Mouse (Mus musculus): Measurements from ENCODE around the gene Kif3b. TPM values are rescaled to one million over a fixed set of nuclear protein-coding genes. Genes with fewer than 3 reads are reported as not detected.

Gene Kif3b
- polyA plus RNA-seq, 1 experiment from 2014 or later, result 1.9 TPM

GRCm38 (mm10) chr2:153309106-153309505 is 17.9 kb downstream of the Kif3b start:
- WGBS (ENCODE audit: insufficient replicate concordance), result 62% methylated on average over 8 of the region's 8 CpGs
- H3K9ac ChIP-seq (ENCODE audit: low read depth, low read length), result no peak overlapping the region
- no peaks in the 10 kb centered on the region; the same call in 1 of the 2 replicates for H3K4me1 ChIP-seq (ENCODE audit: control insufficient read depth, low read depth, low read length)
- H3K27me3 ChIP-seq (ENCODE audit: control insufficient read depth, insufficient read depth, low read depth, low read length), result no peaks in the 10 kb centered on the region
- no peaks in the 10 kb centered on the region for H3K36me3 ChIP-seq (ENCODE audit: control insufficient read depth, insufficient read depth)
- H3K9me3 ChIP-seq (replicated peaks; ENCODE audit: control insufficient read depth, low read length), result no peaks in the 10 kb centered on the region
- H3K27ac ChIP-seq (ENCODE audit: low read length), result no peak overlapping the region
- no peak overlapping the region for H3K4me2 ChIP-seq (ENCODE audit: low read depth, low read length)
- H3K4me3 ChIP-seq (ENCODE audit: low read depth, low read length), result no peak overlapping the region
- no peak for ATAC-seq (ENCODE audit: low read depth)

- no peak overlapping the region for H3K4me2 ChIP-seq (ENCODE audit: low read depth, low read length)
- WGBS (ENCODE audit: insufficient replicate concordance), result 68% methylated on average over 6 of the region's 6 CpGs
- no peaks in the 10 kb centered on the region for H3K36me3 ChIP-seq (ENCODE audit: control insufficient read depth, insufficient read depth)
- no peaks in the 10 kb centered on the region; the same call in 1 of the 2 replicates for H3K4me1 ChIP-seq (ENCODE audit: control insufficient read depth, low read depth, low read length)
- H3K4me3 ChIP-seq (ENCODE audit: low read depth, low read length), result no peak overlapping the region
- no peaks in the 10 kb centered on the region for H3K27me3 ChIP-seq (ENCODE audit: control insufficient read depth, insufficient read depth, low read depth, low read length)
- H3K9me3 ChIP-seq (replicated peaks; ENCODE audit: control insufficient read depth, low read length), result no peaks in the 10 kb centered on the region
- no peak overlapping the region for H3K9ac ChIP-seq (ENCODE audit: low read depth, low read length)
- no peak overlapping the region for H3K27ac ChIP-seq (ENCODE audit: low read length)
- no peak for ATAC-seq (ENCODE audit: low read depth)
Observed at GRCm38 (mm10) chr2:153310228-153310627, 19.0 kb downstream of the Kif3b start.

GRCm38 (mm10) chr2:153312884-153313283 is 21.7 kb downstream of the Kif3b start:
- 74% methylated on average over 9 of the region's 9 CpGs for WGBS (ENCODE audit: insufficient replicate concordance)
- ATAC-seq (ENCODE audit: low read depth), result no peak
- H3K27ac ChIP-seq (ENCODE audit: low read length), result no peak overlapping the region
- no peak overlapping the region for H3K9ac ChIP-seq (ENCODE audit: low read depth, low read length)
- no peaks in the 10 kb centered on the region for H3K36me3 ChIP-seq (ENCODE audit: control insufficient read depth, insufficient read depth)
- no peak overlapping the region; the same call in 1 of the 2 replicates for H3K4me2 ChIP-seq (ENCODE audit: low read depth, low read length)
- no peak overlapping the region for H3K4me3 ChIP-seq (ENCODE audit: low read depth, low read length)
- no peaks in the 10 kb centered on the region for H3K27me3 ChIP-seq (ENCODE audit: control insufficient read depth, insufficient read depth, low read depth, low read length)
- H3K4me1 ChIP-seq (ENCODE audit: control insufficient read depth, low read depth, low read length), result no peaks in the 10 kb centered on the region; the same call in 1 of the 2 replicates
- H3K9me3 ChIP-seq (replicated peaks; ENCODE audit: control insufficient read depth, low read length), result no peaks in the 10 kb centered on the region

GRCm38 (mm10) chr2:153318408-153318807 is 27.2 kb downstream of the Kif3b start:
- Histone ChIP-seq H3K4me3 (ENCODE audit: low read depth, low read length) (no peak overlapping the region), H3K36me3 (ENCODE audit: control insufficient read depth, insufficient read depth) (no peaks in the 10 kb centered on the region), H3K9ac (ENCODE audit: low read depth, low read length) (no peak overlapping the region), H3K27me3 (ENCODE audit: control insufficient read depth, insufficient read depth, low read depth, low read length) (no peaks in the 10 kb centered on the region), H3K9me3 (replicated peaks; ENCODE audit: control insufficient read depth, low read length) (no peaks in the 10 kb centered on the region), H3K4me1 (ENCODE audit: control insufficient read depth, low read depth, low read length) (no peaks in the 10 kb centered on the region), H3K27ac (ENCODE audit: low read length) (no peak overlapping the region), H3K4me2 (ENCODE audit: low read depth, low read length) (no peak overlapping the region)
- ATAC-seq (ENCODE audit: low read depth), result no peak
- 80% methylated on average over 4 of the region's 4 CpGs for WGBS (ENCODE audit: insufficient replicate concordance)

- Histone ChIP-seq H3K27me3 (ENCODE audit: control insufficient read depth, insufficient read depth, low read depth, low read length) (no peaks in the 10 kb centered on the region), H3K9ac (ENCODE audit: low read depth, low read length) (no peak overlapping the region), H3K4me1 (ENCODE audit: control insufficient read depth, low read depth, low read length) (no peaks in the 10 kb centered on the region), H3K9me3 (replicated peaks; ENCODE audit: control insufficient read depth, low read length) (no peaks in the 10 kb centered on the region), H3K36me3 (ENCODE audit: control insufficient read depth, insufficient read depth) (no peaks in the 10 kb centered on the region), H3K4me2 (ENCODE audit: low read depth, low read length) (peak overlapping the region; percentile 18; the same call in 1 of the 2 replicates), H3K27ac (ENCODE audit: low read length) (peak overlapping the region; percentile 76), H3K4me3 (ENCODE audit: low read depth, low read length) (no peak overlapping the region)
- 52% methylated on average over 8 of the region's 8 CpGs for WGBS (ENCODE audit: insufficient replicate concordance)
- ATAC-seq (ENCODE audit: low read depth), result 0 out of 2 replicates have a peak, but pooled peaks have one; percentile 9
Observed at GRCm38 (mm10) chr2:153319036-153319643, 27.9 kb downstream of the Kif3b start.

- no peaks in the 10 kb centered on the region for H3K9me3 ChIP-seq (replicated peaks; ENCODE audit: control insufficient read depth, low read length)
- WGBS (ENCODE audit: insufficient replicate concordance), result 72% methylated on average over 9 of the region's 9 CpGs
- H3K4me1 ChIP-seq (ENCODE audit: control insufficient read depth, low read depth, low read length), result no peaks in the 10 kb centered on the region
- no peak overlapping the region for H3K4me2 ChIP-seq (ENCODE audit: low read depth, low read length)
- H3K27ac ChIP-seq (ENCODE audit: low read length), result no peak overlapping the region
- H3K36me3 ChIP-seq (ENCODE audit: control insufficient read depth, insufficient read depth), result no peaks in the 10 kb centered on the region
- no peak overlapping the region for H3K9ac ChIP-seq (ENCODE audit: low read depth, low read length)
- no peak for ATAC-seq (ENCODE audit: low read depth)
- no peak overlapping the region for H3K4me3 ChIP-seq (ENCODE audit: low read depth, low read length)
- H3K27me3 ChIP-seq (ENCODE audit: control insufficient read depth, insufficient read depth, low read depth, low read length), result no peaks in the 10 kb centered on the region
Observed at GRCm38 (mm10) chr2:153325706-153326376, 34.6 kb downstream of the Kif3b start.

- H3K4me1 ChIP-seq (ENCODE audit: control insufficient read depth, low read depth, low read length), result peaks cover 16% of the 10 kb centered on the region
- no peaks in the 10 kb centered on the region for H3K27me3 ChIP-seq (ENCODE audit: control insufficient read depth, insufficient read depth, low read depth, low read length)
- ATAC-seq (ENCODE audit: low read depth), result no peak
- no peak overlapping the region for H3K9ac ChIP-seq (ENCODE audit: low read depth, low read length)
- no peak overlapping the region for H3K27ac ChIP-seq (ENCODE audit: low read length)
- no peaks in the 10 kb centered on the region for H3K9me3 ChIP-seq (replicated peaks; ENCODE audit: control insufficient read depth, low read length)
- 89% methylated on average over 5 of the region's 5 CpGs for WGBS (ENCODE audit: insufficient replicate concordance)
- H3K4me2 ChIP-seq (ENCODE audit: low read depth, low read length), result no peak overlapping the region
- no peaks in the 10 kb centered on the region for H3K36me3 ChIP-seq (ENCODE audit: control insufficient read depth, insufficient read depth)
- no peak overlapping the region for H3K4me3 ChIP-seq (ENCODE audit: low read depth, low read length)
Observed at GRCm38 (mm10) chr2:153332271-153332670, 41.1 kb downstream of the Kif3b start.

GRCm38 (mm10) chr2:153332981-153333380 is 41.8 kb downstream of the Kif3b start:
- H3K27me3 ChIP-seq (ENCODE audit: control insufficient read depth, insufficient read depth, low read depth, low read length), result no peaks in the 10 kb centered on the region
- H3K36me3 ChIP-seq (ENCODE audit: control insufficient read depth, insufficient read depth), result no peaks in the 10 kb centered on the region
- ATAC-seq (ENCODE audit: low read depth), result no peak
- H3K4me1 ChIP-seq (ENCODE audit: control insufficient read depth, low read depth, low read length), result peaks cover 18% of the 10 kb centered on the region
- 71% methylated on average over 3 of the region's 3 CpGs for WGBS (ENCODE audit: insufficient replicate concordance)
- no peaks in the 10 kb centered on the region for H3K9me3 ChIP-seq (replicated peaks; ENCODE audit: control insufficient read depth, low read length)
- no peak overlapping the region for H3K4me2 ChIP-seq (ENCODE audit: low read depth, low read length)
- H3K4me3 ChIP-seq (ENCODE audit: low read depth, low read length), result no peak overlapping the region
- H3K27ac ChIP-seq (ENCODE audit: low read length), result no peak overlapping the region
- no peak overlapping the region for H3K9ac ChIP-seq (ENCODE audit: low read depth, low read length)

GRCm38 (mm10) chr2:153333822-153334232 is 42.6 kb downstream of the Kif3b start:
- H3K4me3 ChIP-seq (ENCODE audit: low read depth, low read length), result no peak overlapping the region
- no peak overlapping the region for H3K4me2 ChIP-seq (ENCODE audit: low read depth, low read length)
- ATAC-seq (ENCODE audit: low read depth), result no peak
- H3K36me3 ChIP-seq (ENCODE audit: control insufficient read depth, insufficient read depth), result no peaks in the 10 kb centered on the region
- H3K27ac ChIP-seq (ENCODE audit: low read length), result no peak overlapping the region
- 69% methylated on average over 6 of the region's 6 CpGs for WGBS (ENCODE audit: insufficient replicate concordance)
- peaks cover 18% of the 10 kb centered on the region for H3K4me1 ChIP-seq (ENCODE audit: control insufficient read depth, low read depth, low read length)
- H3K27me3 ChIP-seq (ENCODE audit: control insufficient read depth, insufficient read depth, low read depth, low read length), result no peaks in the 10 kb centered on the region
- H3K9ac ChIP-seq (ENCODE audit: low read depth, low read length), result no peak overlapping the region
- no peaks in the 10 kb centered on the region for H3K9me3 ChIP-seq (replicated peaks; ENCODE audit: control insufficient read depth, low read length)

All from liver, embryonic 16.5 days (tissue).